Comparison of ENCODE assay signal across 26 mouse cellular contexts in the genomic region with DNA sequence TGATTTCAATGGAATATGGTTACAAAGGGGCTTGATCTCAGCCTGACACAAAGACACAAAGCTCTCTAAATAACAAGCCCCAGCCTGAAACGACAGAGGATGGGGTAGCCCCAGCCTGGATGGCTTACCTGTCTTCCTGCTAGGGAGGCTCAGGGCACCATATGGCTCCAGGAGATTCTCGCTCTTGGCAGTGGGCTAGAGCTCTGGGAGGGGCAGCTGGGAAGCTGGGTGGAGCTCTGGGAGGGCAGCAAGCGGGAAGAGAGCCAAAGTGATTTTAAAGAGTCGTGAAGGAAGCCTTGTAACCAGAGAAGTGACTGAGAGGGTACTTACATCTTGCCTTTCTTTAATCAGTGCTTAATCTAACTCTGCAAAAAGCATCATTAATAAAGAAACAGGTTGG. TPM values are rescaled to one million over a fixed set of nuclear protein-coding genes. Genes with fewer than 3 reads are reported as not detected.
DNase-seq lines count a peak whose midpoint lies in the region; ATAC-seq lines count a peak whose summit lies in the region.
"Had no signal": no experiment of that assay in that cellular context is flagged by ENCODE, and none has a peak within 500 bp of the region (broad histone marks: within the 10 kb centered on the region; RNA-seq: fewer than 3 reads in every experiment).

A gene (minus strand): TSS at position 160 of the 400 bp plus-strand sequence.

- no peak within 1 kb of the TSS for H3K4me3 ChIP-seq in hindbrain, embryonic 16.5 days (ENCODE audit: low read length)
- H3K4me3 ChIP-seq in hindbrain, embryonic 11.5 days (ENCODE audit: low read depth, low read length), result no peak within 1 kb of the TSS
- H3K4me3 ChIP-seq: erythroblast, embryonic 14.5 days; forebrain, embryonic 12.5 days; hindbrain, embryonic 13.5 days had no signal

- peak; percentile 43 to 46 for DNase-seq in cerebellum, postnatal 10 days
- DNase-seq in cerebellum, adult 9-11 months, result no peak
- peak; percentile 14 to 23 for DNase-seq in cerebellum, postnatal 36 days
- DNase-seq in cerebellum, adult 18-20 months, result no peak
- no peak for DNase-seq in hindbrain, embryonic 11.5 days (ENCODE audit: low spot score)
- DNase-seq in urinary bladder, postnatal 4 days (ENCODE audit: low spot score in 2 of 2), result no peak
- DNase-seq: adrenal gland, adult 8-10 months; adrenal gland, postnatal 25 days; cerebellum, adult 8-10 months; embryo, embryonic 11 days; forebrain, postnatal 0 days; gastrocnemius, adult 2 months; gastrocnemius, postnatal 14 days; heart, adult 11 months; kidney, adult 18-20 months had no signal

- no peaks in the 10 kb centered on the region for H3K27me3 ChIP-seq in hindbrain, embryonic 16.5 days (replicated peaks; ENCODE audit: control insufficient read depth, insufficient read depth, low read length)
- no peaks in the 10 kb centered on the region for H3K27me3 ChIP-seq in hindbrain, embryonic 11.5 days (ENCODE audit: control insufficient read depth, insufficient read depth, low read length)
- H3K27me3 ChIP-seq: forebrain, embryonic 12.5 days had no signal

- no peaks in the 10 kb centered on the region for H3K36me3 ChIP-seq in hindbrain, embryonic 16.5 days (ENCODE audit: control insufficient read depth, insufficient read depth, low read length)
- no peaks in the 10 kb centered on the region for H3K36me3 ChIP-seq in hindbrain, embryonic 11.5 days (ENCODE audit: control insufficient read depth, insufficient read depth, low read length)
- H3K36me3 ChIP-seq: forebrain, embryonic 12.5 days; hindbrain, embryonic 13.5 days had no signal

- no peak within 1 kb of the TSS for H3K4me2 ChIP-seq in hindbrain, embryonic 16.5 days (ENCODE audit: low read length)
- no peak within 1 kb of the TSS for H3K4me2 ChIP-seq in hindbrain, embryonic 11.5 days (replicated peaks; ENCODE audit: low read depth, low read length)
- H3K4me2 ChIP-seq: forebrain, embryonic 12.5 days; heart, embryonic 11.5 days; hindbrain, embryonic 13.5 days had no signal

- H3K27ac ChIP-seq in hindbrain, embryonic 16.5 days (ENCODE audit: low read depth, low read length), result no peak within 1 kb of the TSS
- no peak within 1 kb of the TSS for H3K27ac ChIP-seq in hindbrain, embryonic 11.5 days (ENCODE audit: low read depth, low read length)
- H3K27ac ChIP-seq: forebrain, embryonic 12.5 days; gastrocnemius, adult 2 months; hindbrain, embryonic 13.5 days; hindbrain, postnatal 0 days had no signal

- H3K4me1 ChIP-seq in hindbrain, embryonic 16.5 days (ENCODE audit: control insufficient read depth, insufficient read depth, low read depth, low read length), result no peaks in the 10 kb centered on the region
- no peaks in the 10 kb centered on the region for H3K4me1 ChIP-seq in hindbrain, embryonic 11.5 days (replicated peaks; ENCODE audit: control insufficient read depth, insufficient read depth, low read length)
- H3K4me1 ChIP-seq: forebrain, embryonic 12.5 days had no signal

- WGBS in hindbrain, embryonic 16.5 days, result 43% methylated on average over 4 of the region's 4 CpGs
- WGBS in hindbrain, embryonic 11.5 days, result 52% methylated on average over 4 of the region's 4 CpGs

- no peaks in the 10 kb centered on the region for H3K9me3 ChIP-seq in hindbrain, embryonic 16.5 days (ENCODE audit: control insufficient read depth, low read length)
- H3K9me3 ChIP-seq in hindbrain, embryonic 11.5 days (ENCODE audit: control insufficient read depth, low read length), result no peaks in the 10 kb centered on the region
- H3K9me3 ChIP-seq: forebrain, embryonic 12.5 days; hindbrain, embryonic 13.5 days had no signal

- no peak for ATAC-seq in hindbrain, embryonic 16.5 days
- no peak for ATAC-seq in hindbrain, embryonic 11.5 days (ENCODE audit: low FRiP score)
- ATAC-seq: activated CD4-positive, CD25-positive, alpha-beta regulatory T cell, adult 4 months; forebrain, postnatal 0 days; hindbrain, postnatal 0 days; inflammation-experienced regulatory T-cells, adult 6 months; intestine, embryonic 16.5 days had no signal

- H3K9ac ChIP-seq in hindbrain, embryonic 16.5 days (ENCODE audit: low read depth, low read length), result peak within 1 kb of the TSS; percentile 35; the same call in 1 of the 2 replicates
- no peak within 1 kb of the TSS for H3K9ac ChIP-seq in hindbrain, embryonic 11.5 days (ENCODE audit: low read depth, low read length)
- H3K9ac ChIP-seq: forebrain, embryonic 12.5 days; forebrain, postnatal 0 days; hindbrain, embryonic 13.5 days had no signal

RNA-seq across cellular contexts. Expression of the gene that starts here (rescaled TPM):
- polyA plus RNA-seq in hindbrain, embryonic 16.5 days (2015; fragmentation: Nextera tagmentation; extraction: Ambion mirVana), result 0.35 and 0.46 TPM in 2 replicates
- 0.03 TPM in 1 of 2 replicates, not detected in the other for polyA plus RNA-seq in hindbrain, embryonic 11.5 days (2014; fragmentation: Nextera tagmentation; extraction: Ambion mirVana)
- polyA plus RNA-seq: cortical plate, adult 2 months; erythroblast, embryonic 14.5 days; heart, embryonic 14.5 days; intestine, embryonic 16.5 days had no signal

Comparison
In these comparisons a context has a peak if more than half of its experiments do, and no peak if none do; other contexts are left out.
1. DNase-seq: peak in cerebellum, postnatal 10 days (2 of 2) and cerebellum, postnatal 36 days (2 of 2); none in cerebellum, adult 9-11 months (single experiment), cerebellum, adult 18-20 months (0 of 2), hindbrain, embryonic 11.5 days (single experiment) and urinary bladder, postnatal 4 days (0 of 2).